Mouse (Mus musculus) liver, postnatal 0 days (tissue): ENCODE measurements around the gene Gm26920. TPM values are rescaled to one million over a fixed set of nuclear protein-coding genes. Genes with fewer than 3 reads are reported as not detected.
A peak's percentile ranks its signal among the peaks of the same experiment; 100 is the strongest.

ENCODE experiments used
- ATAC-seq: fragments of 200-750 bp; cut with Nextera tagmentation; 2 replicates; pipeline ENCODE4 v1.8.0; 2017; ENCODE audit warnings: mild to moderate bottlenecking, moderate library complexity
- DNase-seq: peaks from one replicate; pipeline ENCODE4 v3.0.0-alpha.2; 2016
- H3K27ac ChIP-seq: fragments of 300-500 bp; sonication (generic); 2 replicates; pipeline ENCODE4 v1.5.1; 2014; ENCODE audit warnings: antibody characterized with exemption, moderate library complexity, mild to moderate bottlenecking, low read depth
- H3K27me3 ChIP-seq: fragments of 300-500 bp; sonication (generic); 2 replicates; pipeline ENCODE4 v1.6.1; 2014; ENCODE audit warnings: low read length, control low read depth, mixed read lengths; ENCODE audit not compliant: insufficient read depth
- H3K36me3 ChIP-seq: fragments of 300-500 bp; sonication (generic); replicated peaks from 2 replicates; pipeline ENCODE4 v1.6.1; 2014; ENCODE audit warnings: mild to moderate bottlenecking, control low read depth, low read length, moderate library complexity, mixed read lengths; ENCODE audit not compliant: insufficient read depth
- H3K4me1 ChIP-seq: fragments of 300-500 bp; sonication (generic); 2 replicates; pipeline ENCODE4 v1.6.1; 2014; ENCODE audit warnings: antibody characterized with exemption, mild to moderate bottlenecking, control low read depth; ENCODE audit not compliant: insufficient read depth
- H3K4me2 ChIP-seq: fragments of 300-500 bp; sonication (generic); 2 replicates; pipeline ENCODE4 v1.6.1; 2014; ENCODE audit warnings: low read depth, mild to moderate bottlenecking, low read length, moderate library complexity, mixed read lengths
- H3K4me3 ChIP-seq: fragments of 300-500 bp; sonication (generic); 2 replicates; pipeline ENCODE4 v1.5.1; 2014; ENCODE audit warnings: low read depth, low read length
- H3K9ac ChIP-seq: fragments of 300-500 bp; sonication (generic); replicated peaks from 2 replicates; pipeline ENCODE4 v1.6.1; 2014; ENCODE audit warnings: mild to moderate bottlenecking, moderate library complexity
- H3K9me3 ChIP-seq: fragments of 300-500 bp; sonication (generic); 2 replicates; pipeline ENCODE4 v1.6.1; 2016; ENCODE audit warnings: mild to moderate bottlenecking, control low read depth, low read length, mixed read lengths
- CTCF ChIP-seq: sonication (generic); IDR thresholded peaks from 2 replicates; pipeline ENCODE4 v1.5.1; 2016; ENCODE audit warnings: antibody characterized with exemption, low read depth
- EP300 ChIP-seq: IDR thresholded peaks from 2 replicates; pipeline ENCODE4 v1.6.1; 2016; ENCODE audit warnings: antibody characterized with exemption, low read depth, mild to moderate bottlenecking
- WGBS: fragments of 180-500 bp; shearing (Covaris S2); extraction: QIAGEN DNeasy Blood & Tissue Kit; methylation state at CpG from one replicate; pipeline ENCODE4 v1.1.7; 2014; ENCODE audit not compliant: insufficient replicate concordance; 5-methylcytosine and 5-hydroxymethylcytosine counted together
- polyA plus RNA-seq: library from polyadenylated mRNA; unstranded; fragments of >200 nt; fragmentation: Nextera tagmentation; extraction: Ambion mirVana; gene quantifications from 2 replicates; pipeline ENCODE4 v1.2.1, GENCODE M21; 2015

The Gm26920 gene
- polyA plus RNA-seq, 1 experiment from 2014 or later, result not detected

DNA sequence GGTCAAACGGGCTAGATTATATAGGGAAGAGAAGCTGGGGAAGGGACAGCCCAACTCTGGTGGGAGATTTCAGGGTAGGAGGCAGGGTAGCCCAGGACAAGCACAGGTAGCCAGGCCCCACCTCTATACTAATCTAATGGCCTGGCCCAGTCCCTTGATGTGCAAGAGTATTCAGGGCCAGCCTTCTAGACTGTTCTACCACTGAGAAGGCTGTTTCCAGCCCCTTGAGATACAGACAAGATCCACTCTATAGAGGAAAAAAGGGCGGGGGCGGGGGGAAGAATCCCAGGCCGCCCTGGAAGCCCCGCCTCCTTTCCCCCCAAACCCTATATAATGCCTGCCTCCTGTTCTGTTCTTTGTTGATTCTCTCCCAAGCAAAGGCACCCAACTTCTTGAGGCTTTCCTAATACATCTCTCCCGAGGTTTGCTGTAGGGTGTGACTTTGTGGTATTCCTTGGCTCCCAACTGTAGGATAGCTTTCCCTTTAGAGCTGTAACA is 3.8 kb upstream of the Gm26920 start:
- no peak overlapping the region for H3K9ac ChIP-seq
- H3K27ac ChIP-seq, result no peak overlapping the region
- peak overlapping the region; percentile 79 for H3K4me2 ChIP-seq
- 74% methylated on average over 6 of the region's 6 CpGs for WGBS
- no peaks in the 10 kb centered on the region for H3K27me3 ChIP-seq
- no peak for DNase-seq
- H3K9me3 ChIP-seq, result no peaks in the 10 kb centered on the region
- ATAC-seq, result no peak
- H3K4me3 ChIP-seq, result peak overlapping the region; percentile 69
- H3K4me1 ChIP-seq, result peaks cover 31% of the 10 kb centered on the region
- TF ChIP-seq CTCF, result no peak
- TF ChIP-seq EP300, result no peak
- H3K36me3 ChIP-seq, result no peaks in the 10 kb centered on the region

DNA sequence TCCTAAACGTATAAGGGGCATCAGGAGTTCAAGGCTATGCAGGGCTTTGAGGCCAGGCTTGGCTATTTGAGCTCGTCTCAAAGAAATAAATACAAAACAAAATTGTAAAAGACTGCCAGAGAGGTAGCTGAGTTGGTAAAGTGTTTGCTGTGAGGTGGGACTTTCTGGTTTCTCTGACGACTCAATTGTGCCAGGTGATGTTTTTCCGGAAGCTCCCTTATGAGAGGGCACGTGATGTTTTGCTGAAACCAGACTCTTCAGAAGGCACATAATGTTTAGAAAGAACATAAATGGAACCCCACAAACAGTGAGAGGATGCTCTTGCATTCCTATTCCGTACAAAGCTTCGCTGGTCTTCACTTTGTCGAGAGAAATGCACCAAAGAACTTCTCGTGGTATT is 2.5 kb upstream of the Gm26920 start:
- DNase-seq (no peak), ATAC-seq (no peak)
- 69% methylated on average over 9 of the region's 9 CpGs for WGBS
- Histone ChIP-seq H3K9ac (no peak overlapping the region), H3K27ac (no peak overlapping the region), H3K36me3 (no peaks in the 10 kb centered on the region), H3K27me3 (no peaks in the 10 kb centered on the region), H3K9me3 (no peaks in the 10 kb centered on the region), H3K4me1 (peaks cover 29% of the 10 kb centered on the region), H3K4me2 (no peak overlapping the region), H3K4me3 (no peak overlapping the region)
- no peak for TF ChIP-seq CTCF
- no peak for TF ChIP-seq EP300

DNA sequence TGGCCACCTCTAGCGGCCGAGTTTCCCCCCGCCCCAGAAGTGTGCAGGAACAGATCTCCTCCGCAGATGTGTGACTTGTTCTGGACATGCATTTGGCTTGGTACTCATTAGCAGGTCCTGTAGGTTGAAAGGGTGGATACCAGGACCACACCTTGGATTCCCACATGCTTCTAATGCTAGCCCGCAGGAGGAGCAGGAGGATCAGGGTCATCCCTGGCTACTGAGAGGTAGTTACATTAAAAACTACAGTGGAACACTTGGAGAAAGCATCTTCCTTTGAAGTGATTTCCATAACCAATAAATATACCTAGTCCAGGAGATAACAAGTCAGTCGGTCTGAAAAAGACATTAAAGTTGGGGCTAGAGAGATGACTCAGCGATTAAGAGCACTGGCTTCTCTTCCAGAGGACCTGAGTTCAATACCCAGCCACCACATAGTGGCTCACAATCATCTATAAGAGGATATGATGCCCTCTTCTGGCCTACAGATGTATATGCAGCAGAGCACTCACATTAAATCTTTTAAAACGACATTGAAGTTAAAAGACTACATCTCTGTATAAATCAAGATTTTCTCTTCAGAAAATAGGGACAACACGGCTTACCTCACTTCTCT is 868 bp upstream of the Gm26920 start:
- TF ChIP-seq CTCF, result peak; percentile 71
- TF ChIP-seq EP300, result no peak
- H3K4me1 ChIP-seq, result peaks cover 26% of the 10 kb centered on the region
- peak overlapping the region; percentile 58 for H3K27ac ChIP-seq
- peak; percentile 19 for DNase-seq
- H3K4me2 ChIP-seq, result peak overlapping the region; percentile 87
- no peaks in the 10 kb centered on the region for H3K27me3 ChIP-seq
- H3K36me3 ChIP-seq, result no peaks in the 10 kb centered on the region
- WGBS, result 4% methylated on average over 9 of the region's 9 CpGs
- no peaks in the 10 kb centered on the region for H3K9me3 ChIP-seq
- ATAC-seq, result no peak
- peak overlapping the region; percentile 39; the same call in 1 of the 2 replicates for H3K9ac ChIP-seq
- peak overlapping the region; percentile 70 for H3K4me3 ChIP-seq

- H3K4me1 ChIP-seq, result peaks cover 20% of the 10 kb centered on the region
- WGBS, result 14% methylated on average over 6 of the region's 6 CpGs
- peak overlapping the region; percentile 22; the same call in 1 of the 2 replicates for H3K27ac ChIP-seq
- H3K9ac ChIP-seq, result peak overlapping the region; percentile 59
- peak overlapping the region; percentile 87 for H3K4me2 ChIP-seq
- no peaks in the 10 kb centered on the region for H3K27me3 ChIP-seq
- no peak for TF ChIP-seq EP300
- peak overlapping the region; percentile 70 for H3K4me3 ChIP-seq
- H3K9me3 ChIP-seq, result no peaks in the 10 kb centered on the region
- DNase-seq, result no peak
- H3K36me3 ChIP-seq, result no peaks in the 10 kb centered on the region; the same call in 1 of the 2 replicates
- no peak for ATAC-seq
These were observed 805 bp downstream of the Gm26920 start for GRCm38 (mm10) chr7:30089405-30089804.

DNA sequence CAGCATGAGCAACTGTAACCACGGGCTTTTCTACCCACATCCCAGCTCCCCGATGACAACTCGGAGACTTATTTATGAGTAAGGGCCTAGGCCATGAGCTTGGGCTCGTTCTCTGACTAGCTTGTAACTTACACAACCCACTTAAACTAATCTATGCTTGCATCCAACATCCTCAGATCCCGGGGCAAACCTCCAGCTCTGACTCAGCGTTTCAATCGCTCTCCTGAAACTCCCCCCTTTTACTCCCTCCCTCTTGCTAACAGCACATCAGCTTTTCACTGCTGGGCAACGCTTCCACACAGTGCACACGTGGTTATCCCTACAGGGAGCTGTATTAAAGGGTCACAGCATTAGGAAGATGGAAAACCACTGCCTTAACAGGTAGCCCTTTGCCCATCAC is 3.7 kb downstream of the Gm26920 start:
- Histone ChIP-seq H3K4me3 (no peak overlapping the region), H3K27me3 (no peaks in the 10 kb centered on the region), H3K36me3 (no peaks in the 10 kb centered on the region; the same call in 1 of the 2 replicates), H3K4me2 (no peak overlapping the region), H3K4me1 (peaks cover 14% of the 10 kb centered on the region), H3K9me3 (no peaks in the 10 kb centered on the region), H3K27ac (no peak overlapping the region), H3K9ac (no peak overlapping the region)
- TF ChIP-seq EP300, result no peak
- no peak for TF ChIP-seq CTCF
- ATAC-seq (no peak), DNase-seq (no peak)
- 84% methylated on average over 9 of the region's 9 CpGs for WGBS

DNA sequence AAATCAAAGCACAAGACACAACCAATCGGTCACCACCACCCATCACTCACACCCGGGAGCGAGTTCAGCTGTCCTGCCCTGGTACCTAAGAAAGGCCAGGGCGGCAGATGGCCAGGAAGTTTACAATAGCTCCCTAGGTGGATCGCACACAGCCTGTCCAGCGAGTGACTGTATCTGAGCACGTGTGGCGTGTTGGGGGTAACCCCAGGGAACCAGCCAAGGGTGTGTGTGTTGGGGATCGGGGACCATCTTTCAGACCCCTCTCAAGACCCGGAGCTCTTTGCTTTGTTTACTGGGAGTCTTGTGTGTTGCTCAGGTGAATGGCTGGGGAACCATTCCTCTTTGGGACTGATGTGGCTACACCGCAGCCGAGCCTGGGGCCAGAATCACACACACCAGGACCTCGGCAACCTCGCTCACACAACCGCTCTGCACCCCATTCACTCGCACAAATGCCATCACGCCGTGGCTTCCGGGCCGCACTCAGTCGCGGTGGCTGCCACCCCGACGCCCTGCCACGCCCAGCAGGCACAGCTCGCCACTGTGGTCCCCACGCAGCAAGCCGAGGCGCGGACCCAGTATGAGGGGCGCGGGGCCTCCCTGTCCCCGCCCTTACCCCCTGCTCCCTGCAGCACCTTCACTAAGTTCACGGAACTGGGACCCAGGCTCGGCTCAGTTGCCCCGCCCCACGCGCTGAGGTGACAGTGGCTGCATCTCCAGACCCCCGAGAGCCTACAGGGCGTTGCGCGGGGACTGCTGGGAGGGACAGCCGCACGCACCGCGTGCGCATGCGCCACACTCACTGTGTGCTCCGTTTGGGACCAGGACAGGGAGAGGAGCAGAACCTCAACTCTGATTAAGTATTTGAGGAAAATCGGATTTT is 17.8 kb downstream of the Gm26920 start, which contains the start of gene Zfp82:
Gene Zfp82, minus strand, starts transcription at position 755 of the 883 bp plus-strand sequence.
- H3K27me3 ChIP-seq, result no peaks in the 10 kb centered on the region
- ATAC-seq, result peak; percentile 91
- no peak within 1 kb of the TSS for H3K27ac ChIP-seq
- no peaks in the 10 kb centered on the region; the same call in 1 of the 2 replicates for H3K36me3 ChIP-seq
- no peak for TF ChIP-seq CTCF
- TF ChIP-seq EP300, result no peak
- DNase-seq, result peak; percentile 85
- peak within 1 kb of the TSS; percentile 82 for H3K4me3 ChIP-seq
- WGBS, result under 1% methylated on average over 50 of the region's 50 CpGs
- peak within 1 kb of the TSS; percentile 66 for H3K9ac ChIP-seq
- H3K4me1 ChIP-seq, result peaks cover 9% of the 10 kb centered on the region
- peak within 1 kb of the TSS; percentile 100 for H3K4me2 ChIP-seq
- H3K9me3 ChIP-seq, result no peaks in the 10 kb centered on the region
